Mouse (Mus musculus): ENCODE measurements around the gene Hap1. TPM values are rescaled to one million over a fixed set of nuclear protein-coding genes. Genes with fewer than 3 reads are reported as not detected.

Gene Hap1
- total and polyA plus RNA-seq, 3 experiments: 1.3 to 1.5 (median 1.4) TPM

- peaks cover 51% of the 10 kb centered on the region for H3K4me1 ChIP-seq (ENCODE audit: control insufficient read depth, insufficient read depth, low read length)
- no peak overlapping the region for H3K9ac ChIP-seq (ENCODE audit: low read depth, low read length)
- intact Hi-C loops (cut with DNase I): loop anchor here (10.0 kb wide), 1 partner anchor 572 kb away; no protein-coding TSS in a partner anchor
- no peaks in the 10 kb centered on the region for H3K27me3 ChIP-seq (ENCODE audit: control insufficient read depth, insufficient read depth, low read length)
- DNase-seq: no peak
- H3K79me2 ChIP-seq (replicated peaks; ENCODE audit: control insufficient read depth, insufficient read depth, low read length): peaks cover 2% of the 10 kb centered on the region; the same call in 1 of the 2 replicates
- H3K4me3 ChIP-seq: peak overlapping the region; percentile 100
- WGBS: 24% methylated on average over 5 of the region's 5 CpGs
- peak overlapping the region; percentile 98 for H3K27ac ChIP-seq
- peaks cover 33% of the 10 kb centered on the region for H3K36me3 ChIP-seq (ENCODE audit: control insufficient read depth, insufficient read depth, low read length)
- TF ChIP-seq EP300 (IDR thresholded peaks at IDR 0.05; ENCODE audit: insufficient read depth, low read depth, low read length) (no peak), CTCF (IDR thresholded peaks at IDR 0.05) (no peak), POLR2A (IDR thresholded peaks at IDR 0.05; ENCODE audit: insufficient read depth, low read depth, low read length) (no peak)
Measured at GRCm38 (mm10) chr11:100392958-100393357, 37.0 kb upstream of the Hap1 start.

GRCm38 (mm10) chr11:100391884-100392345, 36.0 kb upstream of the Hap1 start:
- 67% methylated on average over 7 of the region's 7 CpGs for WGBS
- peaks cover 39% of the 10 kb centered on the region for H3K36me3 ChIP-seq (ENCODE audit: control insufficient read depth, insufficient read depth, low read length)
- TF ChIP-seq POLR2A (IDR thresholded peaks at IDR 0.05; ENCODE audit: insufficient read depth, low read depth, low read length) (no peak), CTCF (IDR thresholded peaks at IDR 0.05) (no peak), EP300 (IDR thresholded peaks at IDR 0.05; ENCODE audit: insufficient read depth, low read depth, low read length) (no peak)
- H3K79me2 ChIP-seq (replicated peaks; ENCODE audit: control insufficient read depth, insufficient read depth, low read length): peaks cover 7% of the 10 kb centered on the region
- 0 out of 2 replicates have a peak overlapping the region, but pooled peaks have one; percentile 11 for H3K4me3 ChIP-seq
- no peak overlapping the region for H3K9ac ChIP-seq (ENCODE audit: low read depth, low read length)
- H3K4me1 ChIP-seq (ENCODE audit: control insufficient read depth, insufficient read depth, low read length): peaks cover 60% of the 10 kb centered on the region
- DNase-seq: no peak
- H3K27me3 ChIP-seq (ENCODE audit: control insufficient read depth, insufficient read depth, low read length): no peaks in the 10 kb centered on the region
- H3K27ac ChIP-seq: peak overlapping the region; percentile 98
- intact Hi-C loops (cut with DNase I): loop anchor here (10.0 kb wide), 1 partner anchor 573 kb away; no protein-coding TSS in a partner anchor

- peak overlapping the region; percentile 9; the same call in 1 of the 2 replicates for H3K9ac ChIP-seq (ENCODE audit: low read depth, low read length)
- TF ChIP-seq CTCF (IDR thresholded peaks at IDR 0.05): peak; percentile 63
- TF ChIP-seq POLR2A (IDR thresholded peaks at IDR 0.05; ENCODE audit: insufficient read depth, low read depth, low read length): peak; percentile 20; the same call in 1 of the 2 replicates
- peak; percentile 98 for TF ChIP-seq EP300 (IDR thresholded peaks at IDR 0.05; ENCODE audit: insufficient read depth, low read depth, low read length)
- H3K27me3 ChIP-seq (ENCODE audit: control insufficient read depth, insufficient read depth, low read length): no peaks in the 10 kb centered on the region
- 0 out of 2 replicates have a peak overlapping the region, but pooled peaks have one; percentile 11 for H3K4me3 ChIP-seq
- WGBS: 14% methylated on average over 9 of the region's 9 CpGs
- peak overlapping the region; percentile 98 for H3K27ac ChIP-seq
- intact Hi-C loops (cut with DNase I): loop anchor here (10.0 kb wide), 1 partner anchor 574 kb away; no protein-coding TSS in a partner anchor
- peak; percentile 87 to 93 for DNase-seq
- peaks cover 43% of the 10 kb centered on the region for H3K36me3 ChIP-seq (ENCODE audit: control insufficient read depth, insufficient read depth, low read length)
- H3K79me2 ChIP-seq (replicated peaks; ENCODE audit: control insufficient read depth, insufficient read depth, low read length): peaks cover 7% of the 10 kb centered on the region
- peaks cover 66% of the 10 kb centered on the region for H3K4me1 ChIP-seq (ENCODE audit: control insufficient read depth, insufficient read depth, low read length)
Measured at GRCm38 (mm10) chr11:100391081-100391883, 35.4 kb upstream of the Hap1 start.

GRCm38 (mm10) chr11:100389931-100390445, 34.1 kb upstream of the Hap1 start:
- DNase-seq: peak; percentile 80 to 84
- TF ChIP-seq EP300 (IDR thresholded peaks at IDR 0.05; ENCODE audit: insufficient read depth, low read depth, low read length) (peak; percentile 92), CTCF (IDR thresholded peaks at IDR 0.05) (0 out of 2 replicates have a peak, but pooled peaks have one; percentile 3), POLR2A (IDR thresholded peaks at IDR 0.05; ENCODE audit: insufficient read depth, low read depth, low read length) (0 out of 2 replicates have a peak, but pooled peaks have one; percentile 3)

GRCm38 (mm10) chr11:100388588-100388987, 32.7 kb upstream of the Hap1 start:
- Histone ChIP-seq H3K9ac (ENCODE audit: low read depth, low read length) (peak overlapping the region; percentile 17), H3K27ac (peak overlapping the region; percentile 98), H3K79me2 (replicated peaks; ENCODE audit: control insufficient read depth, insufficient read depth, low read length) (peaks cover 13% of the 10 kb centered on the region), H3K4me3 (peak overlapping the region; percentile 36), H3K36me3 (ENCODE audit: control insufficient read depth, insufficient read depth, low read length) (peaks cover 51% of the 10 kb centered on the region), H3K27me3 (ENCODE audit: control insufficient read depth, insufficient read depth, low read length) (no peaks in the 10 kb centered on the region), H3K4me1 (ENCODE audit: control insufficient read depth, insufficient read depth, low read length) (peaks cover 64% of the 10 kb centered on the region)
- WGBS: 8% methylated on average over 6 of the region's 6 CpGs
- DNase-seq: peak; percentile 88 to 89
- intact Hi-C loops (cut with DNase I): no loop called here
- TF ChIP-seq EP300 (IDR thresholded peaks at IDR 0.05; ENCODE audit: insufficient read depth, low read depth, low read length) (peak; percentile 94), CTCF (IDR thresholded peaks at IDR 0.05) (peak; percentile 26; the same call in 1 of the 2 replicates), POLR2A (IDR thresholded peaks at IDR 0.05; ENCODE audit: insufficient read depth, low read depth, low read length) (0 out of 2 replicates have a peak, but pooled peaks have one; percentile 45)

More at GRCm38 (mm10) chr11:100389931-100390445, 34.1 kb upstream of the Hap1 start:
- WGBS: 18% methylated on average over 8 of the region's 8 CpGs
- H3K27me3 ChIP-seq (ENCODE audit: control insufficient read depth, insufficient read depth, low read length): no peaks in the 10 kb centered on the region
- peaks cover 56% of the 10 kb centered on the region for H3K36me3 ChIP-seq (ENCODE audit: control insufficient read depth, insufficient read depth, low read length)
- H3K27ac ChIP-seq: peak overlapping the region; percentile 98
- peaks cover 72% of the 10 kb centered on the region for H3K4me1 ChIP-seq (ENCODE audit: control insufficient read depth, insufficient read depth, low read length)
- H3K4me3 ChIP-seq: no peak overlapping the region; the same call in 1 of the 2 replicates
- peaks cover 10% of the 10 kb centered on the region for H3K79me2 ChIP-seq (replicated peaks; ENCODE audit: control insufficient read depth, insufficient read depth, low read length)
- intact Hi-C loops (cut with DNase I): loop anchor here (10.0 kb wide), 1 partner anchor 575 kb away; no protein-coding TSS in a partner anchor
- H3K9ac ChIP-seq (ENCODE audit: low read depth, low read length): peak overlapping the region; percentile 19
